Mouse (Mus musculus): Measurements from ENCODE around the gene Iyd. TPM values are rescaled to one million over a fixed set of nuclear protein-coding genes. Genes with fewer than 3 reads are reported as not detected.
"Not testable (repeated sequence)": the region's sequence is repeated elsewhere in the genome, so short reads cannot be mapped to it uniquely, and the experiment has no call there.

Gene Iyd
- under 1 TPM in 1 of 2 experiments, not detected in 1; 0.79 TPM for total RNA-seq (2021)

- intact Hi-C loops (cut with DNase I), result no loop called here
- no peak for DNase-seq
Observed at GRCm38 (mm10) chr10:3540003-3540827, at the start of gene Iyd. Iyd (plus strand) TSS chr10:3540240.

GRCm38 (mm10) chr10:3496791-3497190, 43.2 kb upstream of the Iyd start:
- no peak for DNase-seq
- intact Hi-C loops (cut with DNase I), result no loop called here

GRCm38 (mm10) chr10:3500846-3501245, 39.2 kb upstream of the Iyd start:
- DNase-seq; intact Hi-C loops (cut with DNase I): not testable (repeated sequence)

GRCm38 (mm10) chr10:3507484-3508221, 32.4 kb upstream of the Iyd start:
- intact Hi-C loops (cut with DNase I), result no loop called here
- DNase-seq, result peak; percentile 74 to 80

- intact Hi-C loops (cut with DNase I), result no loop called here
- no peak for DNase-seq
Observed at GRCm38 (mm10) chr10:3508222-3508588, 31.8 kb upstream of the Iyd start.

- no peak for DNase-seq
- intact Hi-C loops (cut with DNase I), result no loop called here
Observed at GRCm38 (mm10) chr10:3508746-3509145, 31.3 kb upstream of the Iyd start.

- intact Hi-C loops (cut with DNase I), result no loop called here
- DNase-seq, result no peak
Observed at GRCm38 (mm10) chr10:3509663-3510277, 30.3 kb upstream of the Iyd start.

- DNase-seq, result no peak
- intact Hi-C loops (cut with DNase I), result no loop called here
Observed at GRCm38 (mm10) chr10:3510486-3510885, 29.6 kb upstream of the Iyd start.

GRCm38 (mm10) chr10:3511401-3511800, 28.6 kb upstream of the Iyd start:
- intact Hi-C loops (cut with DNase I), result no loop called here
- no peak for DNase-seq

- intact Hi-C loops (cut with DNase I), result no loop called here
- no peak for DNase-seq
Observed at GRCm38 (mm10) chr10:3512620-3513305, 27.3 kb upstream of the Iyd start.

GRCm38 (mm10) chr10:3513947-3514346, 26.1 kb upstream of the Iyd start:
- DNase-seq, result no peak
- intact Hi-C loops (cut with DNase I), result no loop called here

- DNase-seq, result no peak
- intact Hi-C loops (cut with DNase I), result no loop called here
Observed at GRCm38 (mm10) chr10:3514634-3515033, 25.4 kb upstream of the Iyd start.

- no peak for DNase-seq
- intact Hi-C loops (cut with DNase I), result no loop called here
Observed at GRCm38 (mm10) chr10:3516442-3516841, 23.6 kb upstream of the Iyd start.

GRCm38 (mm10) chr10:3523044-3523793, 16.8 kb upstream of the Iyd start:
- intact Hi-C loops (cut with DNase I), result no loop called here
- DNase-seq, result peak; percentile 61 to 73

GRCm38 (mm10) chr10:3524513-3524912, 15.5 kb upstream of the Iyd start:
- DNase-seq, result no peak
- intact Hi-C loops (cut with DNase I), result no loop called here

- peak; percentile 90 to 91 for DNase-seq
- intact Hi-C loops (cut with DNase I), result loop anchor here (1.0 to 5.0 kb wide), 3 partner anchors 111 to 189 kb away; no protein-coding TSS in a partner anchor
Observed at GRCm38 (mm10) chr10:3525420-3526019, 14.5 kb upstream of the Iyd start.

GRCm38 (mm10) chr10:3529807-3530206, 10.2 kb upstream of the Iyd start:
- DNase-seq, result no peak
- intact Hi-C loops (cut with DNase I), result loop anchor here (5.0 to 10.0 kb wide), 2 partner anchors 133 to 815 kb away; no protein-coding TSS in a partner anchor

- intact Hi-C loops (cut with DNase I), result loop anchor here (1.0 to 10.0 kb wide), 2 partner anchors 197 to 814 kb away; no protein-coding TSS in a partner anchor
- no peak for DNase-seq
Observed at GRCm38 (mm10) chr10:3530661-3531060, 9.4 kb upstream of the Iyd start.

- intact Hi-C loops (cut with DNase I), result loop anchor here (1.0 to 10.0 kb wide), 2 partner anchors 198 to 813 kb away; no protein-coding TSS in a partner anchor
- peak; percentile 83 to 87 for DNase-seq
Observed at GRCm38 (mm10) chr10:3531375-3531774, 8.7 kb upstream of the Iyd start.
